Mouse (Mus musculus) stomach, embryonic 15.5 days (tissue): ENCODE measurements around the gene Spaar. TPM values are rescaled to one million over a fixed set of nuclear protein-coding genes. Genes with fewer than 3 reads are reported as not detected.

ENCODE experiments used
- ATAC-seq: fragments of 200-750 bp; cut with Nextera tagmentation; 2 replicates; pipeline ENCODE4 v1.8.0; 2017; ENCODE audit warnings: low read depth, moderate number of reproducible peaks, moderate TSS enrichment; ENCODE audit not compliant: insufficient read depth, low FRiP score
- H3K27ac ChIP-seq: fragments of 300-500 bp; sonication (generic); 2 replicates; pipeline ENCODE4 v1.5.1; 2015; ENCODE audit warnings: mild to moderate bottlenecking, inconsistent platforms
- H3K27me3 ChIP-seq: fragments of 300-500 bp; sonication (generic); replicated peaks from 2 replicates; pipeline ENCODE4 v1.6.1; 2015; ENCODE audit warnings: inconsistent platforms
- H3K36me3 ChIP-seq: fragments of 300-500 bp; sonication (generic); 2 replicates; pipeline ENCODE4 v1.6.1; 2015; ENCODE audit warnings: inconsistent platforms
- H3K4me1 ChIP-seq: fragments of 300-500 bp; sonication (generic); 2 replicates; pipeline ENCODE4 v1.6.1; 2015; ENCODE audit warnings: inconsistent platforms
- H3K4me2 ChIP-seq: fragments of 300-500 bp; sonication (generic); 2 replicates; pipeline ENCODE4 v1.6.1; 2015; ENCODE audit warnings: mild to moderate bottlenecking, inconsistent platforms
- H3K4me3 ChIP-seq: fragments of 300-500 bp; sonication (generic); replicated peaks from 2 replicates; pipeline ENCODE4 v1.5.1; 2015; ENCODE audit warnings: inconsistent platforms
- H3K9ac ChIP-seq: fragments of 300-500 bp; sonication (generic); 2 replicates; pipeline ENCODE4 v1.6.1; 2015; ENCODE audit warnings: inconsistent platforms
- H3K9me3 ChIP-seq: fragments of 300-500 bp; sonication (generic); 2 replicates; pipeline ENCODE4 v1.6.1; 2016; ENCODE audit warnings: inconsistent platforms
- WGBS: fragments of 180-500 bp; shearing (Covaris S2); methylation state at CpG from one replicate; pipeline ENCODE4 v1.1.7; 2015; 5-methylcytosine and 5-hydroxymethylcytosine counted together
- polyA plus RNA-seq: library from polyadenylated mRNA; unstranded; fragments of >200 nt; fragmentation: Nextera tagmentation; extraction: Ambion mirVana; gene quantifications from 2 replicates; pipeline ENCODE4 v1.2.1, GENCODE M21; 2015

Gene Spaar
- 0.09 and 0.18 TPM in 2 replicates for polyA plus RNA-seq

DNA sequence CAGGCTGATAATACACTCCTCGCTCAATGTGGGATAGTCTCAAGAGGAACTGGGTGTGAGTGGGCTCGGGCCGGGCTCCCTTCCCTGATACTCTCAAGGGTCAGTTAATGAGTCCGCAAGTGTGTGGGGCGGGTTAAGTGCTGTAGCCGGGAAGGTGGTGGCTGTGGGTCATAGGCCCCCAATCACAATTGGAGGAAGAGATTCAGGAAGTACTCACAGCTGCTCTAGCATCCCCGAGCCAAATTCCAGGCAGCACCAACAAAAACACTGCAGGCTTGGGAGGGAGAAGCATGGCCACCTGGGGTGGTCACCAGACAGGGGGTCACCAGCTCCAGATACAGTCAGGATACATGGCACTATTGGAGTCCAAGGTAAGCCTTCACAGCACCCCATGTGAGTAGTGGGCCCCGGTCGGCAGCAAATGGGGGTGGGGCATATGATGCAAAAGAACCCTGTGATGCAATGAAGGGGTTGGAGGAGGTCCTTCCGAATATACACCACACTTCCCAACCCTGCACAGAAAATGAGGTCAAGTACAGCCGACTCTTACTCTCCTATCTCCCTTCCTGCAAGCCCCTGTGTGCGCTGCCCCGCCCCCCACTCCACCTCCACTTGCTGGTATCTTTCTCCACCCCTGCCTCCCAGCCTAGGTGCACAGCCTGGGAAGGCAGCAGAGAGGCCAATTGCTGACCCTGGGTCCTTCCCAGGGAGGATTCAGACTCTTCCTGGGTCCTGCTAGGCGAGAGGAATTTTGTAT lies at the start of gene Spaar:
Gene Spaar, plus strand, starts transcription at position 241 of the 757 bp plus-strand sequence.
- Histone ChIP-seq H3K9ac (no peak within 1 kb of the TSS), H3K4me2 (no peak within 1 kb of the TSS), H3K36me3 (no peaks in the 10 kb centered on the region), H3K9me3 (no peaks in the 10 kb centered on the region), H3K27me3 (no peaks in the 10 kb centered on the region), H3K4me1 (peaks cover 48% of the 10 kb centered on the region), H3K4me3 (no peak within 1 kb of the TSS), H3K27ac (peak within 1 kb of the TSS; percentile 87)
- ATAC-seq, result no peak
- 52% methylated on average over 14 of the region's 14 CpGs for WGBS

DNA sequence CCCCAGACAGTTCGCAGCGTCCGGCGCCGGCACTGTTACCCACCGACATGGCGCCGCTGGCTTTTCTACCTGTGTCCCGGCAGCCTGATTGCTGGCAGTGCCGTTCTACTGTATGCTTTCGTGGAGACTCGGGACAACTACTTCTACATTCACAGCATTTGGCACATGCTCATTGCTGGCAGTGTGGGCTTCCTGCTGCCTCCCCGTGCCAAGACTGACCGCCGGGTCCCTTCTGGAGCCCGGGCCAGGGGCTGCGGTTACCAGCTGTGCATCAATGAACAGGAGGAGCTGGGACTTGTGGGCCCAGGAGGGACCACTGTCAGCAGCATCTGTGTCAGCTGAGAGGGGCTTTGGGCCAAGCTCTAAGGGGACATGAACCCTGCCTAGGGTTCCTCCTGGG lies 39.8 kb upstream of the Spaar start:
- Histone ChIP-seq H3K27me3 (no peaks in the 10 kb centered on the region), H3K36me3 (0 out of 2 replicates have a peak, but pooled peaks cover 4% of the 10 kb centered on the region), H3K27ac (no peak overlapping the region), H3K4me2 (no peak overlapping the region), H3K4me3 (no peak overlapping the region), H3K9me3 (no peaks in the 10 kb centered on the region), H3K9ac (no peak overlapping the region), H3K4me1 (no peaks in the 10 kb centered on the region)
- WGBS, result 93% methylated on average over 17 of the region's 17 CpGs
- ATAC-seq, result no peak

DNA sequence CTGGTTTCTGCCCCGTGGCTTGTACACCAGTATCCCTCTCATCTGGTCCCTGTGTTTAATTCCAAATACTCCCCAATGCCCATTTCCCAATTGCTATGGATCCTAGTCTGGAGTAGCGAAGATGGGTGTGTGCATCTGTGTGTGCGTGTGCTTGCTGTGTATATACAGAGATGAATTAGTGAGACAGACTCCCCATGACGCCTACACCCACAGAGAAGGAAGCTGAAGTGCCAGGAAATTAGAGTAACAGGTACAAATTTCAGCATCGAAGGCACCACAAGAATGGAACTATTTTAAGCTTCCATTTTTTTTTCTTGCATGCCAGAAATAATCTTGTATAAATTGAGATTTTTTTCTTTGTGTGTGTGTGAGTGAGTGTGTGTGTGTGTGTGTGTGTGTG lies 38.8 kb upstream of the Spaar start:
- no peaks in the 10 kb centered on the region for H3K27me3 ChIP-seq
- no peak overlapping the region for H3K9ac ChIP-seq
- no peak overlapping the region for H3K4me2 ChIP-seq
- H3K4me1 ChIP-seq, result no peaks in the 10 kb centered on the region
- no peak overlapping the region for H3K27ac ChIP-seq
- no peak overlapping the region for H3K4me3 ChIP-seq
- no peak for ATAC-seq
- H3K9me3 ChIP-seq, result no peaks in the 10 kb centered on the region
- H3K36me3 ChIP-seq, result no peaks in the 10 kb centered on the region
- 69% methylated on average over 5 of the region's 5 CpGs for WGBS

DNA sequence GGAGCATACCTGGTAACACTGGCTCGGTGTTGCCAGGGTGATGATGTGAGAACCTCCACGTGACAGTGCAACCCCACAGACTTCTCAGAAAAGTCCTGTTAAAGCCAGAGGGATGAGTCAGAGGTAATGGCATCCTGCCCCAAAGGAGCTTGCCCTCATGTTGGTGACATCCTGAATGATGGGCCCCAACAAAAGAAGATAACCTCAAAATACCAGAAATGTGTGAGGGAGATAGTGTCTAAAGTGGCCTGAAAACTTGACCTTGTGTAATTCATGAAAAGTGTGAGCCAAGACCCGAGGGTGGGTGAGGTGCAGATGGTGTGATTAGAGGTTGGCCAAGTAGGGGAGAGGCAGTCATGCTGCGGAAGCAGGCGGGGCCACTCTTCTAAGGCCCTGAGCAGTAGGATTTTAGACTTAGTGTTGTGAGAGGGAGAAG lies 36.0 kb upstream of the Spaar start:
- H3K9ac ChIP-seq, result no peak overlapping the region

DNA sequence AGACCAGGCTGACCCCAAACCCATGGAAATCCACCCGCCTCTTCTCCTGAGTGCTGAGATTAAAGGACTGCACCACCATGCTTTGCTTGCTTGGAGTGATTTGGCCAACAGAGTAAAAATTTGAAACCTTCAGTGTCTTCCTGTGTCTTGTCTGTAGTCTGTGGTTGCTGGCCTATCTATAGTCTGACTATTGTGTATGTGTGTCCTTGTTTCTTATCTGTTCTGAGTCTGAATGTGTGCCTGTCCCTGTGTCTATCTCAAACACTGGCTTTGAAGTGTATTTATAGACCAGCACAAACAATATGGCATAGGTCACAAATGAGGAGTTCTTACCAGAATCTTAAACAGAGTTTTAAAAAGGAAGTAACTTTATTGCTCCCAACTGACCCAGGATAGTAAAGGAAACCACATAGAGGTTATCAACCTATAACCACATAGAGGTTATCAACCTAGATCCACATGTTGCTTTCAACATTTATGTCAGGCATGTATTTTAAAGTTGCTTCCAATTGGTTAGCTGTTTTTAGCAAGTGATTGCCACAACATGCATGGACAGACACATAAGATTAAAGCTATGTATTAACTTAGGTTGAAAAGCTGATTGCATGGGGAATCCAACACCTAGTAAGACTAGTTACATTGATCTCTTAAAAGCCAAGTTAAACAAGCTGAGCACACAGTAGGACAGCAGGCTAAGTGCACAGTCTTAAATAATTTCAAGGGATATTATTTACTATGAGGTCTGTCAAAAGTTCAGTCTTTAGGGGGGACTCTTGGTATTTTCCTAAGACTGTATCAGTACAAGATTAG lies 35.2 kb upstream of the Spaar start:
- Histone ChIP-seq H3K4me2 (no peak overlapping the region), H3K4me3 (no peak overlapping the region), H3K9ac (no peak overlapping the region), H3K4me1 (no peaks in the 10 kb centered on the region), H3K27me3 (no peaks in the 10 kb centered on the region), H3K9me3 (no peaks in the 10 kb centered on the region), H3K27ac (no peak overlapping the region; the same call in 1 of the 2 replicates), H3K36me3 (no peaks in the 10 kb centered on the region)
- no peak for ATAC-seq
- WGBS, result 71% methylated on average over 1 of the region's 1 CpGs

More for the DNA sequence above, 36.0 kb upstream of the Spaar start:
- H3K27me3 ChIP-seq, result no peaks in the 10 kb centered on the region
- ATAC-seq, result no peak
- H3K27ac ChIP-seq, result no peak overlapping the region; the same call in 1 of the 2 replicates
- H3K4me3 ChIP-seq, result no peak overlapping the region
- no peaks in the 10 kb centered on the region for H3K9me3 ChIP-seq
- no peaks in the 10 kb centered on the region for H3K4me1 ChIP-seq
- H3K4me2 ChIP-seq, result no peak overlapping the region
- no peaks in the 10 kb centered on the region for H3K36me3 ChIP-seq
- WGBS, result 60% methylated on average over 5 of the region's 5 CpGs

DNA sequence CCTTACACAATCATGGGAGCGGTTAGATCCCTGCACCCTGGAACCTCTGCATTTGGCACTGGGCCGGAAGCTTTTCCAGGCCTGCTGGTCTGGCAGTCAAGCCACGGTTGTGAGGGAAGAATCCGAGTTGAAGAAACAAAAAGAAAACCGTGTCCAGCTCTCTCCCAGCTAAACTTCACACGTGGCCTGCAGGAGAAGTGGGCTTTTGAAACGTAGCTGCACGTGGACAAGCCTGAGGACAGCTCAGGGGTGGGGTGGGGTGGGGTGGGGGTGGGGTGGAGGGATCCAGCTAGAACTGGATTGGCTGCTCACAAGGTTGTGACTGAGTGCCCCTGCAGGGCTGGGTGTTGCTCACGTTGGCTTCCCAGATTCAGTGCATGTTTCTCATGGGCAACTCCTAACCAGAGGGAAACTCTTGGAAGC lies 34.6 kb upstream of the Spaar start:
- no peak overlapping the region for H3K4me2 ChIP-seq
- H3K36me3 ChIP-seq, result no peaks in the 10 kb centered on the region
- no peak overlapping the region for H3K27ac ChIP-seq
- no peaks in the 10 kb centered on the region for H3K9me3 ChIP-seq
- 25% methylated on average over 9 of the region's 9 CpGs for WGBS
- no peak overlapping the region for H3K4me3 ChIP-seq
- no peaks in the 10 kb centered on the region for H3K27me3 ChIP-seq
- H3K9ac ChIP-seq, result no peak overlapping the region
- no peaks in the 10 kb centered on the region for H3K4me1 ChIP-seq
- ATAC-seq, result peak; percentile 57; the same call in 1 of the 2 replicates

DNA sequence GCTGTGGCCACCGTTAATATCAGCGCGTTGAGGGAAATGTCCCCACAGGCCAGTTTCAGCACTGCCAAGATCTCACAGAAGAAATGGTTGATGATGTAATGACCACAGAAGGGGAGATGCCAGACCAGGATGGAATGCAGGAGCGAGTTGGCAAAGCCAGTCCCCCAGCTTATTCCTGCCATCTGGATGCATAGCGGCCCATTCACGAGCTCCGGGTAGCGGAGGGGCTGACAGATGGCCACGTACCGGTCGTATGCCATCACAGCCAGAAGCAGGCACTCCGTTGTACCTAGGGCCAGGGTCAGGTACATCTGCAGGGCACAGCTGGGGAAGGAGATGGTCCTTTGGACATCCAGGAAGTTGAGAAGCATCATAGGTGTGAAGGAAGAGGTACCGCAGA lies 33.3 kb upstream of the Spaar start:
- 92% methylated on average over 13 of the region's 13 CpGs for WGBS
- H3K27me3 ChIP-seq, result no peaks in the 10 kb centered on the region
- H3K4me3 ChIP-seq, result no peak overlapping the region
- H3K36me3 ChIP-seq, result no peaks in the 10 kb centered on the region
- H3K9me3 ChIP-seq, result no peaks in the 10 kb centered on the region
- no peak overlapping the region for H3K4me2 ChIP-seq
- H3K9ac ChIP-seq, result no peak overlapping the region
- no peaks in the 10 kb centered on the region for H3K4me1 ChIP-seq
- ATAC-seq, result no peak
- H3K27ac ChIP-seq, result no peak overlapping the region

DNA sequence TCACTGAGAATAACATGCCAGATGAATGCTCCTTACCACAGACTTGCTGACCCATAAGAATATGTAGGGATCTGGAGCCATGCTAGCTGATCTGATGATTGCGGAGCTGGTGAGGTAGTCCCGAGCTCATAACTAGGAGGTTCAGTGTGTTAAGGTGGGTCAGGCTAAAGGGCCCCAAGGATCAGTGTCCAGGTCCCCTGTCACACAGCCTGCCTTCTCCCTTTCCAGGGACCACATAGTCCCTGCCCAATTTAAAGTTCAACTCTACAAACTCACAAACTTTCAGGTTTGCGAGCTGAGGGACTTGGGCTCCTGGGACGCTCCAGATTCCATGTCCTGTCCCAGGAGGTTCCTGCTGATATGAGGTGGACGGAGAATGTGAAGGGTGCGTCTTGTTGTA lies 29.1 kb upstream of the Spaar start, which contains the start of gene Olfr70:
Gene Olfr70, minus strand, starts transcription at position 101 of the 400 bp plus-strand sequence.
- H3K4me1 ChIP-seq, result no peaks in the 10 kb centered on the region
- WGBS, result 80% methylated on average over 6 of the region's 6 CpGs
- no peak within 1 kb of the TSS for H3K9ac ChIP-seq
- H3K36me3 ChIP-seq, result no peaks in the 10 kb centered on the region
- no peak within 1 kb of the TSS for H3K4me3 ChIP-seq
- H3K4me2 ChIP-seq, result no peak within 1 kb of the TSS
- no peak for ATAC-seq
- H3K9me3 ChIP-seq, result no peaks in the 10 kb centered on the region
- no peak within 1 kb of the TSS for H3K27ac ChIP-seq
- no peaks in the 10 kb centered on the region for H3K27me3 ChIP-seq

DNA sequence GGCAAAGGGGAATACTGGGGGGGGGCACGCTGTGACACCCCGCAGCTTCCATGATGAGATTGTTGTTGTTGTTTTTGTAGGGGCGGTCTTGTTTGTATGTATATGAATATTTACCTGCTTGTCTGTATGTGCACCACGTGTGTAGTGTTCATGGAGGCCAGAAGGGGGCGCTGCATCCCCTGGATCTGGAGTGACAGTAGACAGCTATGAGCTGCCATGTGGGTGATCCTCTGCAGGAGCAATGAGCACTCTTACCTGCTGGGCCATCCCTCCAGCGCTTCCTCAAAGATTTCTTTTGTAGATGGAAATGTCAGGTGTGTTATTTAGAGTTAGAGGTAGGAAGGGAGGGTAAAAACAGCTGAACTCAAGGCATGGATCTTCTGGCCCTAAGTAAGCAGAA lies 26.4 kb upstream of the Spaar start:
- H3K27me3 ChIP-seq, result no peaks in the 10 kb centered on the region
- H3K9ac ChIP-seq, result no peak overlapping the region
- no peak overlapping the region for H3K4me3 ChIP-seq
- no peaks in the 10 kb centered on the region for H3K36me3 ChIP-seq
- H3K9me3 ChIP-seq, result no peaks in the 10 kb centered on the region
- ATAC-seq, result no peak
- no peak overlapping the region for H3K4me2 ChIP-seq
- 0 out of 2 replicates have a peak, but pooled peaks cover 4% of the 10 kb centered on the region for H3K4me1 ChIP-seq
- no peak overlapping the region for H3K27ac ChIP-seq
- 73% methylated on average over 6 of the region's 6 CpGs for WGBS

DNA sequence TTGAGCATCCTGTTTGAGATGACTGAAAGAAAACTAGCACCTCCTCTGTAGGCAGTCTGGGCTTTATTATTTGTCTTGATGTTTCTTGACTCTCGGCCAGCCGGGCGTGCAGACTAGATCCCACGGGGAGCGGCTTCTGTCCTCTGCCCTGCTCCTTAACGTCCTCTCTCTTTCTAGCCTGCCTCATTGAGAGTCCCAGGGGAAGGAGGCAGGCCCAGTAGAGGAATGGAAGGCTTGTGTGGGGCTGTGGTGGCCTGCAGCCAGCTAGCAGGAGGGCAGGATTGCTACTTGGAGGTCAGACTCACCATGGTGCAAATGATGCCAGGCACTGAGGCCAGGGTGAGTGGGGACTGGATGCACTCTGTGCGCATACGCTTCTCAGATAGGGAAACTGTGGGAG lies 26.0 kb upstream of the Spaar start:
- H3K27ac ChIP-seq, result no peak overlapping the region
- H3K4me1 ChIP-seq, result 0 out of 2 replicates have a peak, but pooled peaks cover 4% of the 10 kb centered on the region
- no peaks in the 10 kb centered on the region for H3K27me3 ChIP-seq
- H3K4me2 ChIP-seq, result no peak overlapping the region
- H3K9ac ChIP-seq, result no peak overlapping the region
- H3K4me3 ChIP-seq, result no peak overlapping the region
- WGBS, result 73% methylated on average over 8 of the region's 8 CpGs
- no peaks in the 10 kb centered on the region for H3K9me3 ChIP-seq
- ATAC-seq, result no peak
- no peaks in the 10 kb centered on the region for H3K36me3 ChIP-seq

DNA sequence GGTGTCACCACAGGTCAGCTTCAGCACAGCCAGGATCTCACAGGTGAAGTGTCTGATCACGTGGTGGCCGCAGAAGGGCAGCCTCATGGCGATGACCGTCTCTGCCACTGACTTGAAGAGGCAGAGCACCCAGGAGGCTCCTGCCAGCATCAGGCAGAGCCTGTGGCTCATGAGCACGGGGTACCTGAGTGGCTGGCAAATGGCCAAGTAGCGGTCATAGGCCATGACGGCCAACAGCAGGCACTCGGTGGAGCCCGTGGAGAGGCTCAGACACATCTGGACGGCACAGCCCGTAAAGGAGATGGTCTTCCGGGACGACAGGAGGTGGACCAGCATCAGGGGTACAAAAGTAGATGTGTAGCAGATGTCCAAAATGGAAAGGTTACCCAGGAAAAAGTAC lies 23.8 kb upstream of the Spaar start:
- Histone ChIP-seq H3K27me3 (no peaks in the 10 kb centered on the region), H3K9me3 (no peaks in the 10 kb centered on the region), H3K27ac (no peak overlapping the region), H3K4me3 (no peak overlapping the region), H3K9ac (no peak overlapping the region), H3K4me2 (no peak overlapping the region), H3K4me1 (0 out of 2 replicates have a peak, but pooled peaks cover 4% of the 10 kb centered on the region), H3K36me3 (no peaks in the 10 kb centered on the region)
- 72% methylated on average over 13 of the region's 13 CpGs for WGBS
- no peak for ATAC-seq

DNA sequence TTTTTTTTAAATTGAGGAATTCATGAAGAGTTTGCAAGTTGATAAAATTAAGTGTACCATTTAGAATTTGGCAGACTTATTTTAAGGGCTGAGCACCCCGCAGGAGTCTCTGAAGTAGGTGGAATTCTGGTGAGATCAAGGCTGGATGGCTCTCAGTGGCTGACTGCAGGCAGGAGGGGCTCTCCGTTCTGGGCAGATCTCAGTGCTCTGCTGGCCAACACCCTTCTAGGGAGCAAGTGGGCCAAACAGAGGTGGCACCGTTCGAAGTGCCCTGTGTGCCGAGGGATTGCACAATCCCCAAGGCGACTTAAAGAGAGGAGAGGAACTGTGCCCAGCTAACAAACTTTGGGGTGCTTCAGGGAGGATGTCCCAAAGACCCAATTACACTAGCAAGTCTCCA lies 20.0 kb upstream of the Spaar start, which contains the start of gene Olfr71:
Gene Olfr71, minus strand, starts transcription at position 387 of the 400 bp plus-strand sequence.
- Histone ChIP-seq H3K4me2 (no peak within 1 kb of the TSS), H3K4me1 (peaks cover 8% of the 10 kb centered on the region; the same call in 1 of the 2 replicates), H3K9me3 (no peaks in the 10 kb centered on the region), H3K9ac (no peak within 1 kb of the TSS), H3K27ac (no peak within 1 kb of the TSS), H3K27me3 (no peaks in the 10 kb centered on the region), H3K36me3 (no peaks in the 10 kb centered on the region), H3K4me3 (no peak within 1 kb of the TSS)
- WGBS, result 61% methylated on average over 6 of the region's 6 CpGs
- no peak for ATAC-seq
